Mouse (Mus musculus) neural tube, embryonic 12.5 days (tissue): ENCODE measurements at regions not wholly inside any gene's neighbourhood (a gene's known extent, or its start where the extent isn't known, plus 50 kb on each side); places are given as distances from the start of the nearest gene placed in this dataset.

Experiments used
- ATAC-seq: fragments of 200-750 bp; cut with Nextera tagmentation; 2 replicates; pipeline ENCODE4 v1.8.0; 2017; ENCODE audit warnings: low read depth, mild to moderate bottlenecking, moderate TSS enrichment, moderate library complexity; ENCODE audit not compliant: low FRiP score
- H3K27ac ChIP-seq: fragments of 300-500 bp; sonication (generic); 2 replicates; pipeline ENCODE4 v1.5.1; 2016
- H3K27me3 ChIP-seq: fragments of 300-500 bp; sonication (generic); replicated peaks from 2 replicates; pipeline ENCODE4 v1.6.1; 2016; ENCODE audit warnings: mild to moderate bottlenecking
- H3K36me3 ChIP-seq: fragments of 300-500 bp; sonication (generic); 2 replicates; pipeline ENCODE4 v1.6.1; 2016; ENCODE audit warnings: mild to moderate bottlenecking
- H3K4me1 ChIP-seq: fragments of 300-500 bp; sonication (generic); 2 replicates; pipeline ENCODE4 v1.6.1; 2016
- H3K4me2 ChIP-seq: fragments of 300-500 bp; sonication (generic); replicated peaks from 2 replicates; pipeline ENCODE4 v1.6.1; 2016; ENCODE audit warnings: mild to moderate bottlenecking
- H3K4me3 ChIP-seq: fragments of 300-500 bp; sonication (generic); 2 replicates; pipeline ENCODE4 v1.5.1; 2016
- H3K9ac ChIP-seq: fragments of 300-500 bp; sonication (generic); 2 replicates; pipeline ENCODE4 v1.6.1; 2016; ENCODE audit warnings: mild to moderate bottlenecking
- H3K9me3 ChIP-seq: fragments of 300-500 bp; sonication (generic); 2 replicates; pipeline ENCODE4 v1.6.1; 2016; ENCODE audit warnings: mild to moderate bottlenecking
- WGBS: fragments of 180-500 bp; shearing (Covaris S2); methylation state at CpG from one replicate; pipeline ENCODE4 v1.1.7; 2016; 5-methylcytosine and 5-hydroxymethylcytosine counted together

- Histone ChIP-seq H3K36me3 (no peaks in the 10 kb centered on the region), H3K4me3 (no peak overlapping the region), H3K9me3 (0 out of 2 replicates have a peak, but pooled peaks cover 1% of the 10 kb centered on the region), H3K27ac (no peak overlapping the region), H3K4me2 (no peak overlapping the region), H3K27me3 (no peaks in the 10 kb centered on the region; the same call in 1 of the 2 replicates), H3K9ac (no peak overlapping the region), H3K4me1 (peaks cover 12% of the 10 kb centered on the region; the same call in 1 of the 2 replicates)
- ATAC-seq, result peak; percentile 75
- 36% methylated on average over 18 of the region's 18 CpGs for WGBS
Measured at GRCm38 (mm10) chr11:114184970-114185882, 118.4 kb upstream of the Sdk2 start.

- Histone ChIP-seq H3K9me3 (no peaks in the 10 kb centered on the region), H3K4me3 (no peak overlapping the region), H3K9ac (no peak overlapping the region), H3K4me1 (peaks cover 12% of the 10 kb centered on the region), H3K36me3 (no peaks in the 10 kb centered on the region), H3K4me2 (no peak overlapping the region), H3K27ac (no peak overlapping the region), H3K27me3 (no peaks in the 10 kb centered on the region; the same call in 1 of the 2 replicates)
- no peak for ATAC-seq
- 83% methylated on average over 5 of the region's 5 CpGs for WGBS
Measured at GRCm38 (mm10) chr11:114184431-114184830, 117.6 kb upstream of the Sdk2 start.

- Histone ChIP-seq H3K9ac (no peak overlapping the region), H3K27me3 (no peaks in the 10 kb centered on the region; the same call in 1 of the 2 replicates), H3K4me3 (no peak overlapping the region), H3K4me2 (no peak overlapping the region), H3K27ac (no peak overlapping the region), H3K4me1 (peaks cover 22% of the 10 kb centered on the region), H3K9me3 (no peaks in the 10 kb centered on the region), H3K36me3 (no peaks in the 10 kb centered on the region)
- 89% methylated on average over 10 of the region's 10 CpGs for WGBS
- no peak for ATAC-seq
Measured at GRCm38 (mm10) chr11:114183231-114183630, 116.4 kb upstream of the Sdk2 start.

- 74% methylated on average over 6 of the region's 6 CpGs for WGBS
Measured at GRCm38 (mm10) chr11:114178746-114179472, 112.1 kb upstream of the Sdk2 start.

GRCm38 (mm10) chr11:114177789-114178188 is 110.9 kb upstream of the Sdk2 start:
- Histone ChIP-seq H3K27ac (no peak overlapping the region), H3K4me2 (no peak overlapping the region), H3K27me3 (no peaks in the 10 kb centered on the region), H3K36me3 (no peaks in the 10 kb centered on the region), H3K9me3 (no peaks in the 10 kb centered on the region), H3K9ac (no peak overlapping the region), H3K4me1 (peaks cover 38% of the 10 kb centered on the region), H3K4me3 (no peak overlapping the region)
- WGBS, result 45% methylated on average over 4 of the region's 4 CpGs
- no peak for ATAC-seq

More at GRCm38 (mm10) chr11:114178746-114179472, 112.1 kb upstream of the Sdk2 start:
- Histone ChIP-seq H3K4me1 (peaks cover 38% of the 10 kb centered on the region), H3K9me3 (no peaks in the 10 kb centered on the region), H3K27ac (no peak overlapping the region), H3K4me3 (no peak overlapping the region), H3K36me3 (no peaks in the 10 kb centered on the region), H3K27me3 (no peaks in the 10 kb centered on the region), H3K4me2 (no peak overlapping the region), H3K9ac (no peak overlapping the region)
- ATAC-seq, result no peak

- H3K9me3 ChIP-seq, result no peaks in the 10 kb centered on the region
- H3K9ac ChIP-seq, result no peak overlapping the region
- peaks cover 39% of the 10 kb centered on the region for H3K4me1 ChIP-seq
- no peak for ATAC-seq
- H3K4me3 ChIP-seq, result no peak overlapping the region
- H3K27me3 ChIP-seq, result no peaks in the 10 kb centered on the region
- 80% methylated on average over 1 of the region's 1 CpGs for WGBS
- no peaks in the 10 kb centered on the region for H3K36me3 ChIP-seq
- H3K27ac ChIP-seq, result no peak overlapping the region
- no peak overlapping the region for H3K4me2 ChIP-seq
Measured at GRCm38 (mm10) chr11:114177281-114177680, 110.4 kb upstream of the Sdk2 start.

- no peaks in the 10 kb centered on the region for H3K27me3 ChIP-seq
- H3K9me3 ChIP-seq, result no peaks in the 10 kb centered on the region
- ATAC-seq, result no peak
- no peak overlapping the region for H3K9ac ChIP-seq
- H3K27ac ChIP-seq, result no peak overlapping the region
- no peaks in the 10 kb centered on the region for H3K36me3 ChIP-seq
- H3K4me2 ChIP-seq, result no peak overlapping the region
- no peak overlapping the region for H3K4me3 ChIP-seq
- H3K4me1 ChIP-seq, result peaks cover 43% of the 10 kb centered on the region
- 64% methylated on average over 4 of the region's 4 CpGs for WGBS
Measured at GRCm38 (mm10) chr11:114176671-114177212, 109.9 kb upstream of the Sdk2 start.

GRCm38 (mm10) chr11:114175437-114176131 is 108.7 kb upstream of the Sdk2 start:
- 33% methylated on average over 23 of the region's 23 CpGs for WGBS
- Histone ChIP-seq H3K36me3 (no peaks in the 10 kb centered on the region), H3K4me1 (peaks cover 47% of the 10 kb centered on the region), H3K4me3 (no peak overlapping the region), H3K27ac (no peak overlapping the region), H3K9me3 (no peaks in the 10 kb centered on the region), H3K4me2 (no peak overlapping the region), H3K27me3 (no peaks in the 10 kb centered on the region), H3K9ac (no peak overlapping the region)
- no peak for ATAC-seq

GRCm38 (mm10) chr11:114174871-114175270 is 108.0 kb upstream of the Sdk2 start:
- H3K4me3 ChIP-seq, result no peak overlapping the region
- no peaks in the 10 kb centered on the region for H3K27me3 ChIP-seq
- peaks cover 47% of the 10 kb centered on the region for H3K4me1 ChIP-seq
- no peaks in the 10 kb centered on the region for H3K36me3 ChIP-seq
- H3K4me2 ChIP-seq, result no peak overlapping the region
- H3K27ac ChIP-seq, result no peak overlapping the region
- no peaks in the 10 kb centered on the region for H3K9me3 ChIP-seq
- no peak overlapping the region for H3K9ac ChIP-seq
- 94% methylated on average over 4 of the region's 4 CpGs for WGBS
- no peak for ATAC-seq

GRCm38 (mm10) chr11:114168231-114168661 is 101.4 kb upstream of the Sdk2 start:
- WGBS, result 80% methylated on average over 13 of the region's 13 CpGs
- no peak for ATAC-seq
- Histone ChIP-seq H3K4me3 (no peak overlapping the region), H3K9me3 (no peaks in the 10 kb centered on the region), H3K4me2 (no peak overlapping the region), H3K4me1 (peaks cover 16% of the 10 kb centered on the region), H3K27ac (no peak overlapping the region), H3K9ac (no peak overlapping the region), H3K27me3 (no peaks in the 10 kb centered on the region), H3K36me3 (no peaks in the 10 kb centered on the region)

- Histone ChIP-seq H3K27me3 (no peaks in the 10 kb centered on the region), H3K4me2 (peak overlapping the region; percentile 37), H3K9ac (no peak overlapping the region), H3K27ac (no peak overlapping the region; the same call in 1 of the 2 replicates), H3K4me1 (peaks cover 6% of the 10 kb centered on the region), H3K36me3 (no peaks in the 10 kb centered on the region), H3K4me3 (no peak overlapping the region), H3K9me3 (no peaks in the 10 kb centered on the region)
- WGBS, result 23% methylated on average over 23 of the region's 23 CpGs
- ATAC-seq, result no peak
Measured at GRCm38 (mm10) chr11:114165656-114166362, 99.0 kb upstream of the Sdk2 start.
